Mouse (Mus musculus) megakaryocyte, embryonic 14.5 days (primary cell): ENCODE results near the gene Pank3.

ENCODE experiments used
- FLI1 ChIP-seq: IDR thresholded peaks from 2 replicates; pipeline ENCODE4 v1.6.1; 2012; ENCODE audit warnings: low read length, inconsistent platforms, mixed read lengths
- GATA1 ChIP-seq: IDR thresholded peaks from 3 replicates; pipeline ENCODE4 v1.6.1; 2012; ENCODE audit warnings: mixed read lengths, low read length, inconsistent platforms, borderline replicate concordance

DNA sequence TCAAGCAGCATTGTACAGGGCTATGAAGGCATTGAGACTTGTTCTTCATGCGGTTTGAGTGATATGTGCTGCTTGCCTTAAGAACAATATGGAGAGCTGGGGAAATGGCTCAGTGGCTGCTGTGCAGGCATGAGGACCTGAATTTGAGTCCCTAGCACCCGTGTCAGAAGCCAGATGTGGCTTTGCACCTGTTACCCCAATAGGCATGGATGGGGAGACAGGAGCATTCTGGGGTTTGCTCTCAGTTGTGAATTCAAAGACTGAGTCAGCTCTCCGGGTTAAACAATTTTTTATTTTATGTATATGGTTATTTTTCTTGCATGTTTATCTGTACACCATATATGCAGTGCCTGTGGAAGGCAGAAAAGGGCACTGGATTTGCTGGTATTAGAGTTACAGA lies 13.2 kb downstream of the Pank3 start:
- no peak for TF ChIP-seq GATA1
- TF ChIP-seq FLI1 = no peak
